Mouse (Mus musculus): ENCODE data around the gene Cstad. TPM values are rescaled to one million over a fixed set of nuclear protein-coding genes. Genes with fewer than 3 reads are reported as not detected.

Gene Cstad
- polyA plus RNA-seq, 1 experiment from 2014 or later, result 0.69 TPM

GRCm38 (mm10) chr2:30651831-30652230 lies 57.0 kb downstream of the Cstad start:
- Histone ChIP-seq H3K27ac (ENCODE audit: low read length) (peak overlapping the region; percentile 97), H3K4me2 (ENCODE audit: low read depth, low read length) (no peak overlapping the region), H3K4me3 (ENCODE audit: low read length) (no peak overlapping the region), H3K36me3 (ENCODE audit: control insufficient read depth, insufficient read depth, low read length) (no peaks in the 10 kb centered on the region), H3K4me1 (replicated peaks; ENCODE audit: control insufficient read depth, insufficient read depth, low read length) (peaks cover 34% of the 10 kb centered on the region), H3K27me3 (ENCODE audit: control insufficient read depth, insufficient read depth, low read depth, low read length) (no peaks in the 10 kb centered on the region), H3K9me3 (ENCODE audit: control insufficient read depth, low read length) (no peaks in the 10 kb centered on the region), H3K9ac (ENCODE audit: low read length) (peak overlapping the region; percentile 19; the same call in 1 of the 2 replicates)
- ATAC-seq (ENCODE audit: low read depth), result no peak
- 100% methylated on average over 1 of the region's 1 CpGs for WGBS

GRCm38 (mm10) chr2:30652581-30653037 lies 57.8 kb downstream of the Cstad start:
- Histone ChIP-seq H3K9ac (ENCODE audit: low read length) (peak overlapping the region; percentile 56), H3K4me2 (ENCODE audit: low read depth, low read length) (no peak overlapping the region; the same call in 1 of the 2 replicates), H3K9me3 (ENCODE audit: control insufficient read depth, low read length) (no peaks in the 10 kb centered on the region), H3K36me3 (ENCODE audit: control insufficient read depth, insufficient read depth, low read length) (no peaks in the 10 kb centered on the region), H3K4me1 (replicated peaks; ENCODE audit: control insufficient read depth, insufficient read depth, low read length) (peaks cover 34% of the 10 kb centered on the region), H3K27me3 (ENCODE audit: control insufficient read depth, insufficient read depth, low read depth, low read length) (no peaks in the 10 kb centered on the region), H3K27ac (ENCODE audit: low read length) (peak overlapping the region; percentile 97), H3K4me3 (ENCODE audit: low read length) (no peak overlapping the region)
- WGBS, result 8% methylated on average over 13 of the region's 13 CpGs
- peak; percentile 87 for ATAC-seq (ENCODE audit: low read depth)

GRCm38 (mm10) chr2:30653046-30653445 lies 58.2 kb downstream of the Cstad start:
- Histone ChIP-seq H3K27ac (ENCODE audit: low read length) (peak overlapping the region; percentile 97), H3K4me2 (ENCODE audit: low read depth, low read length) (no peak overlapping the region), H3K4me1 (replicated peaks; ENCODE audit: control insufficient read depth, insufficient read depth, low read length) (peaks cover 34% of the 10 kb centered on the region), H3K27me3 (ENCODE audit: control insufficient read depth, insufficient read depth, low read depth, low read length) (no peaks in the 10 kb centered on the region), H3K9me3 (ENCODE audit: control insufficient read depth, low read length) (no peaks in the 10 kb centered on the region), H3K4me3 (ENCODE audit: low read length) (no peak overlapping the region), H3K36me3 (ENCODE audit: control insufficient read depth, insufficient read depth, low read length) (no peaks in the 10 kb centered on the region), H3K9ac (ENCODE audit: low read length) (peak overlapping the region; percentile 56)
- ATAC-seq (ENCODE audit: low read depth), result no peak
- WGBS, result 75% methylated on average over 4 of the region's 4 CpGs

GRCm38 (mm10) chr2:30654158-30654557 lies 59.3 kb downstream of the Cstad start:
- WGBS, result 89% methylated on average over 9 of the region's 9 CpGs
- no peak overlapping the region for H3K27ac ChIP-seq (ENCODE audit: low read length)
- no peaks in the 10 kb centered on the region for H3K27me3 ChIP-seq (ENCODE audit: control insufficient read depth, insufficient read depth, low read depth, low read length)
- ATAC-seq (ENCODE audit: low read depth), result no peak
- H3K9ac ChIP-seq (ENCODE audit: low read length), result no peak overlapping the region
- H3K36me3 ChIP-seq (ENCODE audit: control insufficient read depth, insufficient read depth, low read length), result no peaks in the 10 kb centered on the region
- H3K4me1 ChIP-seq (replicated peaks; ENCODE audit: control insufficient read depth, insufficient read depth, low read length), result peaks cover 38% of the 10 kb centered on the region
- H3K4me2 ChIP-seq (ENCODE audit: low read depth, low read length), result no peak overlapping the region
- H3K4me3 ChIP-seq (ENCODE audit: low read length), result no peak overlapping the region
- H3K9me3 ChIP-seq (ENCODE audit: control insufficient read depth, low read length), result no peaks in the 10 kb centered on the region

- no peak overlapping the region for H3K27ac ChIP-seq (ENCODE audit: low read length)
- H3K9ac ChIP-seq (ENCODE audit: low read length), result no peak overlapping the region
- H3K4me3 ChIP-seq (ENCODE audit: low read length), result no peak overlapping the region
- WGBS, result 71% methylated on average over 6 of the region's 6 CpGs
- no peaks in the 10 kb centered on the region for H3K9me3 ChIP-seq (ENCODE audit: control insufficient read depth, low read length)
- no peak for ATAC-seq (ENCODE audit: low read depth)
- no peak overlapping the region for H3K4me2 ChIP-seq (ENCODE audit: low read depth, low read length)
- peaks cover 42% of the 10 kb centered on the region for H3K4me1 ChIP-seq (replicated peaks; ENCODE audit: control insufficient read depth, insufficient read depth, low read length)
- no peaks in the 10 kb centered on the region for H3K27me3 ChIP-seq (ENCODE audit: control insufficient read depth, insufficient read depth, low read depth, low read length)
- H3K36me3 ChIP-seq (ENCODE audit: control insufficient read depth, insufficient read depth, low read length), result no peaks in the 10 kb centered on the region
Measured at GRCm38 (mm10) chr2:30654582-30654981, 59.7 kb downstream of the Cstad start.

- Histone ChIP-seq H3K27ac (ENCODE audit: low read length) (no peak overlapping the region), H3K4me3 (ENCODE audit: low read length) (no peak overlapping the region), H3K4me2 (ENCODE audit: low read depth, low read length) (no peak overlapping the region), H3K9me3 (ENCODE audit: control insufficient read depth, low read length) (no peaks in the 10 kb centered on the region), H3K36me3 (ENCODE audit: control insufficient read depth, insufficient read depth, low read length) (no peaks in the 10 kb centered on the region), H3K4me1 (replicated peaks; ENCODE audit: control insufficient read depth, insufficient read depth, low read length) (peaks cover 54% of the 10 kb centered on the region), H3K27me3 (ENCODE audit: control insufficient read depth, insufficient read depth, low read depth, low read length) (no peaks in the 10 kb centered on the region), H3K9ac (ENCODE audit: low read length) (no peak overlapping the region)
- 59% methylated on average over 5 of the region's 5 CpGs for WGBS
- ATAC-seq (ENCODE audit: low read depth), result no peak
Measured at GRCm38 (mm10) chr2:30655746-30656145, 60.9 kb downstream of the Cstad start.

GRCm38 (mm10) chr2:30656711-30657555 lies 62.1 kb downstream of the Cstad start:
- H3K27ac ChIP-seq (ENCODE audit: low read length), result peak overlapping the region; percentile 100
- 41% methylated on average over 13 of the region's 13 CpGs for WGBS
- no peak for ATAC-seq (ENCODE audit: low read depth)
- H3K27me3 ChIP-seq (ENCODE audit: control insufficient read depth, insufficient read depth, low read depth, low read length), result no peaks in the 10 kb centered on the region
- peaks cover 54% of the 10 kb centered on the region for H3K4me1 ChIP-seq (replicated peaks; ENCODE audit: control insufficient read depth, insufficient read depth, low read length)
- no peak overlapping the region for H3K4me3 ChIP-seq (ENCODE audit: low read length)
- no peak overlapping the region for H3K4me2 ChIP-seq (ENCODE audit: low read depth, low read length)
- no peak overlapping the region; the same call in 1 of the 2 replicates for H3K9ac ChIP-seq (ENCODE audit: low read length)
- no peaks in the 10 kb centered on the region for H3K9me3 ChIP-seq (ENCODE audit: control insufficient read depth, low read length)
- H3K36me3 ChIP-seq (ENCODE audit: control insufficient read depth, insufficient read depth, low read length), result no peaks in the 10 kb centered on the region

GRCm38 (mm10) chr2:30657674-30658479 lies 63.0 kb downstream of the Cstad start:
- Histone ChIP-seq H3K9ac (ENCODE audit: low read length) (peak overlapping the region; percentile 78), H3K36me3 (ENCODE audit: control insufficient read depth, insufficient read depth, low read length) (no peaks in the 10 kb centered on the region), H3K4me2 (ENCODE audit: low read depth, low read length) (peak overlapping the region; percentile 86), H3K4me3 (ENCODE audit: low read length) (peak overlapping the region; percentile 54), H3K27me3 (ENCODE audit: control insufficient read depth, insufficient read depth, low read depth, low read length) (no peaks in the 10 kb centered on the region), H3K9me3 (ENCODE audit: control insufficient read depth, low read length) (no peaks in the 10 kb centered on the region), H3K27ac (ENCODE audit: low read length) (peak overlapping the region; percentile 100), H3K4me1 (replicated peaks; ENCODE audit: control insufficient read depth, insufficient read depth, low read length) (peaks cover 44% of the 10 kb centered on the region)
- ATAC-seq (ENCODE audit: low read depth), result peak; percentile 6
- WGBS, result 2% methylated on average over 42 of the region's 42 CpGs

- Histone ChIP-seq H3K27me3 (ENCODE audit: control insufficient read depth, insufficient read depth, low read depth, low read length) (no peaks in the 10 kb centered on the region), H3K36me3 (ENCODE audit: control insufficient read depth, insufficient read depth, low read length) (no peaks in the 10 kb centered on the region), H3K9ac (ENCODE audit: low read length) (peak overlapping the region; percentile 79), H3K4me2 (ENCODE audit: low read depth, low read length) (peak overlapping the region; percentile 86), H3K9me3 (ENCODE audit: control insufficient read depth, low read length) (no peaks in the 10 kb centered on the region), H3K4me3 (ENCODE audit: low read length) (peak overlapping the region; percentile 54), H3K27ac (ENCODE audit: low read length) (peak overlapping the region; percentile 100), H3K4me1 (replicated peaks; ENCODE audit: control insufficient read depth, insufficient read depth, low read length) (peaks cover 41% of the 10 kb centered on the region)
- ATAC-seq (ENCODE audit: low read depth), result peak; percentile 84
- 0% methylated on average over 24 of the region's 45 CpGs for WGBS
Measured at GRCm38 (mm10) chr2:30658480-30658843, 63.6 kb downstream of the Cstad start.
